Mouse (Mus musculus) heart, embryonic 10.5 days (tissue): ENCODE data around the gene Sv2b. TPM values are rescaled to one million over a fixed set of nuclear protein-coding genes. Genes with fewer than 3 reads are reported as not detected.
"Not testable (repeated sequence)": the region's sequence is repeated elsewhere in the genome, so short reads cannot be mapped to it uniquely, and the experiment has no call there.

Experiments
- DNase-seq: peaks from one replicate; pipeline ENCODE4 v3.0.0-alpha.2; 2017; ENCODE audit warnings: low spot score
- H3K27ac ChIP-seq: fragments of 300-500 bp; sonication (generic); 2 replicates; pipeline ENCODE4 v1.5.1; 2016; ENCODE audit warnings: mild to moderate bottlenecking
- H3K27me3 ChIP-seq: fragments of 300-500 bp; sonication (generic); 2 replicates; pipeline ENCODE4 v1.6.1; 2016; ENCODE audit warnings: mild to moderate bottlenecking; ENCODE audit not compliant: poor library complexity, insufficient read depth, severe bottlenecking
- H3K36me3 ChIP-seq: fragments of 300-500 bp; sonication (generic); 2 replicates; pipeline ENCODE4 v1.6.1; 2016; ENCODE audit warnings: mild to moderate bottlenecking, moderate library complexity
- H3K4me1 ChIP-seq: fragments of 300-500 bp; sonication (generic); 2 replicates; pipeline ENCODE4 v1.6.1; 2016; ENCODE audit warnings: mild to moderate bottlenecking
- H3K4me3 ChIP-seq: fragments of 300-500 bp; sonication (generic); 2 replicates; pipeline ENCODE4 v1.5.1; 2016; ENCODE audit warnings: mild to moderate bottlenecking, moderate library complexity
- H3K9me3 ChIP-seq: fragments of 300-500 bp; sonication (generic); 2 replicates; pipeline ENCODE4 v1.6.1; 2016; ENCODE audit warnings: mild to moderate bottlenecking, moderate library complexity
- WGBS: fragments of 180-500 bp; shearing (Covaris S2); methylation state at CpG from one replicate; pipeline ENCODE4 v1.1.7; 2016; 5-methylcytosine and 5-hydroxymethylcytosine counted together
- polyA plus RNA-seq: library from polyadenylated mRNA; unstranded; fragments of >200 nt; fragmentation: Nextera tagmentation; extraction: Ambion mirVana; gene quantifications from 2 replicates; pipeline ENCODE4 v1.2.1, GENCODE M21; 2016

The Sv2b gene
- polyA plus RNA-seq, 1 experiment from 2014 or later: 0.41 TPM

DNA sequence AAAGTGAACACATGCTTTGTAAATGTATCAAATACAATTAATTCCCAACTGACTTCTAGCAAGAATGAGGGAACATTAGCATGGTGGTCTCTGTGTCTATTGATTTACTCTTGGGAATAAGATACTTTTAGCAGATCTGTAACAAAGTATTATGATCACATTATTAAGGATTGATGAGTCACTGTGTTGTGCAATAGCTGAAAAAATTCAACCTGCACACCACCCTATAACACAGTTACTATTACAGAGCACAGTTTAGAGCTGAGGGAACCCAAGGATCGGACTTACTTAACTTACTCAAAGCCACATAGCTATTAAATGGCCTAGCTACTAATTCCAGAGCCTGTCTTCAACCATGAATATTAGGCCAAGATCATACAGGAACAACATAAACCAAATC, 72.7 kb downstream of the Sv2b start:
- Histone ChIP-seq H3K27me3 (no peaks in the 10 kb centered on the region), H3K9me3 (no peaks in the 10 kb centered on the region), H3K36me3 (no peaks in the 10 kb centered on the region), H3K27ac (no peak overlapping the region), H3K4me3 (no peak overlapping the region), H3K4me1 (no peaks in the 10 kb centered on the region)
- no peak for DNase-seq
- WGBS: 84% methylated on average over 1 of the region's 1 CpGs

DNA sequence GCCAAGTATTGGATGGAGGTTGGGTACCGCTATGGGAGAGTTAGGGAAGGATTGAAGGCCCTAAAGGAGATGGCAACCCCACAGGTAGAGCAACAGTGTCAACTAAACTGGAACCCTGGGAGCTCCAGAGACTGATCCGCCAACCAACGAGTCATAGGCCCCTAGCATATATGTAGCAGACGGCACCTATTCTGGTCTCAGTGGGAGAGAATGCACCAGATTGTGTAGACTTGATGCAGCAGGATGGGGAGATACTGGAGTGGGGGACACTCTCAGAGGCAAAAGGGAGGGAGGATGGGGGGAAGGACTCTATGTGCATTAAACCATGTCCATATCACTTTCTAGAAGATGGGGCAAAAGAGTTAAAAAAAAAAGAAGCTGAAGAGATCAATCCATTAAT, 84.9 kb downstream of the Sv2b start:
- no peaks in the 10 kb centered on the region for H3K27me3 ChIP-seq
- H3K9me3 ChIP-seq: 0 out of 2 replicates have a peak, but pooled peaks cover 4% of the 10 kb centered on the region
- H3K4me1 ChIP-seq: no peaks in the 10 kb centered on the region
- no peak overlapping the region for H3K4me3 ChIP-seq
- no peak for DNase-seq
- no peak overlapping the region for H3K27ac ChIP-seq
- H3K36me3 ChIP-seq: no peaks in the 10 kb centered on the region
- WGBS: 86% methylated on average over 4 of the region's 4 CpGs

DNA sequence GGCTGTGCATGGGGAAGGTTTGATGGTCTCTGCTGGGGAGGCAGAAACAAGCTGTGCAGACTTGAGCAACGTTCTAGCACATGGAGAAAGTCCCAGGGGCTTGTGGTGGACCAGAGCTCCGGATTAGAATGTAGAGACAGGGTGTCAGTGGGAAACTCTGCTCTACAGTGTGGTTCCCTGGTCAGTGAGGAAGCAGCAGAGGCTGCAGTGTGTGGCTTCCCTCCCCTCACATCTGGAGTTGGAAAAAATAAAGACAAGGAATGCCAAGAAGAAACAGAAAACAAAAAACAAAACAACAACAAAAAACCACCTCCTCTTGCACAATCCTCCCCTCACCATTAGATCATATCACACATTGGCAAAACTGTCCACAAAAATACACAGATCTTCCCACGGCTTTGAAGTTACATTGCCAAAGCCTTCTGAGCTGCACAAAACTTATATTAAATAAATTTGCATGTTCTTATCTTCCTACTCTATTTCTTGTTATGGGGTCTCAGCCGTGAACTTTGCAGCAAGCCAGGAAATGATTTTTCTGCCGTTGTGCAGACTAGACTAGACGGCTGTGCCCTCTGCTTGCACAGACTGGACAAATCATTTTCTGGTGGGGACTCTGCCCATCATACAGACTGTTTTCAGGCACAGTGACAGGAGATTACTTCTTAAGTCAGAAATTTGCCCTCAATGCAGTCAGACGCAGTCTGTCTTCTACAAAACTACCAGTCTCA, 86.2 kb downstream of the Sv2b start:
- Histone ChIP-seq H3K36me3 (no peaks in the 10 kb centered on the region), H3K27me3 (no peaks in the 10 kb centered on the region), H3K4me1 (no peaks in the 10 kb centered on the region), H3K9me3 (0 out of 2 replicates have a peak, but pooled peaks cover 4% of the 10 kb centered on the region), H3K4me3 (no peak overlapping the region), H3K27ac (no peak overlapping the region)
- WGBS: 72% methylated on average over 7 of the region's 7 CpGs
- no peak for DNase-seq

DNA sequence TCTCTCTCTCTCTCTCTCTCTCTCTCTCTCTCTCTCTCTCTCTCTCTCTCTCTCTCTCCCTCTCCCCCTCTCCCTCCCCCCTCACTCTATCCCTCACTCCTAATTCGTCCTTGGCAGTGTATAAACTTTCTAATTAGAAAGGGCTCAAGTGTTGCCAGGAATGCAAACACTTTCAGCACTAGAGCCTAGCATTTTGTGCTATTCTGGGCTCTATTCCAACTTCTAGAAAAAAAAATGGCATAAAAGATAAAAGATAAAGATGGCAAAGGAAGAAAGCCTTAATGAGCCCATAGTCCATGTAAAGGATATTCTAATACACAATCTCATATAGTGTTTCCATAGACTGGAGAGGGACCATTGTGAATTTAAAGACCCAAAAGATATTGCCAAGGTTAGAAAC, 88.3 kb downstream of the Sv2b start:
- no peaks in the 10 kb centered on the region for H3K27me3 ChIP-seq
- H3K36me3 ChIP-seq: no peaks in the 10 kb centered on the region
- 0 out of 2 replicates have a peak, but pooled peaks cover 4% of the 10 kb centered on the region for H3K9me3 ChIP-seq
- no peak overlapping the region for H3K27ac ChIP-seq
- H3K4me3 ChIP-seq: no peak overlapping the region
- WGBS: 35% methylated on average over 1 of the region's 1 CpGs
- DNase-seq: no peak
- no peaks in the 10 kb centered on the region for H3K4me1 ChIP-seq

DNA sequence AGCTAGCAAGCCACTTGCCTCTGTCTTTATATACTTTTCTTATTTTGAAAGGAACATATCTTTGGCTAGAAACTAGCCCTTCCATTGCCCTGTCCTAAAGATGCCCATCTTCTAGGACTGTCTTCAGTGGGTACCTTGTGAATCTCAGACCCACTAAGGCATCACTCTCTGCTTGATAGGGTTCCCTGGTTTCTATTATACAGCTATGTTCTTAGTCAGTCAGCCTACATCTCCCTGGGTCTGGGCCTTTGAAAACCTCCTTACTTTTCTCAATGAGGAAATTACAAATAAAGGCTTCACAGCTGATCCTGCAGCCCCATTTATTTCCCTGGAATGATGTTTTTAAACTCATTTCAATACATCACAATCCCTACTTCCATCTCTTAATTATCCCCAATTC, 88.8 kb downstream of the Sv2b start:
- no peaks in the 10 kb centered on the region for H3K4me1 ChIP-seq
- DNase-seq: no peak
- no peaks in the 10 kb centered on the region for H3K27me3 ChIP-seq
- H3K9me3 ChIP-seq: 0 out of 2 replicates have a peak, but pooled peaks cover 4% of the 10 kb centered on the region
- H3K4me3 ChIP-seq: no peak overlapping the region
- no peaks in the 10 kb centered on the region for H3K36me3 ChIP-seq
- H3K27ac ChIP-seq: no peak overlapping the region

DNA sequence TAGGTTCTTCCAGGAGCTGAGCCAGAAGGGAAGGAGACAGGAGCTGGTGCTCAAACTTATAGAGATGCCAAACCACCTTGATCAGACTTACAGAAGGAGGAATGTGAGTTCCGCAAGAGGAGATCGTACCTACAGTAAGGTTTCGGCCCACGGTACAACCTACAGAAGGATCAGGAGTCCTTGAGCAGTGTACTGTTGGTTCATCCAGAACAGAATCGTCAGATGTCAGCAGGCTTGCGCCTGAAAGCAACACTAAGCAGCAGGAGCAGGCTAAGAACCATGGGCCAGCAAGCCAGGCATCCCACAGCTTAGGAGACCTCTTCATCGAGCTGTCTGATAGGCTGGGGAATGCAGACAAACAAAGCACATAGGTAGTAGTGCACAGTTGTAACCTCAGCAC, 92.9 kb downstream of the Sv2b start:
- 0 out of 2 replicates have a peak, but pooled peaks cover 4% of the 10 kb centered on the region for H3K9me3 ChIP-seq
- H3K27ac ChIP-seq: no peak overlapping the region
- WGBS: 80% methylated on average over 7 of the region's 7 CpGs
- H3K4me1 ChIP-seq: no peaks in the 10 kb centered on the region
- no peaks in the 10 kb centered on the region for H3K36me3 ChIP-seq
- no peaks in the 10 kb centered on the region for H3K27me3 ChIP-seq
- no peak overlapping the region for H3K4me3 ChIP-seq
- DNase-seq: no peak

DNA sequence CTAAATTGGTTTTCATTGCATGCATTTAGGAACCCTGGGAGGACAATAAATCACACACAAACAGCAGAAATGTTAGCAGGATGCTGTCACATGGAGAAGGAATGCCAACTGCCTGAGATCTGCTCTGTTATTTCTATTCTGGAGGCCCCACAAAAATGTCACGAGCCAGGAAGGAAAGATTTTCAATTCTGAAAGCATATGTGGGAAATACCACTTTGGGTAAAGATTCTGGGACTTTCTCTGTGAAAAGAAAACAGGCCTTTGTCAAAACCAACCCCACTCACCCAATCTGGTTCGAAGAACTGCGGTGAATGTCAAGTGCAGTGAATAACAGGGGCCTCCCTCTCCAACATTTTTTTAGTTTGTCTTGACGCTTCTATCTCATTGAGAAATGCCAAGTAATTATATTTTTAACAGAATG, 99.8 kb downstream of the Sv2b start:
- DNase-seq: no peak
- H3K9me3 ChIP-seq: no peaks in the 10 kb centered on the region
- no peaks in the 10 kb centered on the region for H3K4me1 ChIP-seq
- no peak overlapping the region for H3K27ac ChIP-seq
- no peak overlapping the region for H3K4me3 ChIP-seq
- H3K36me3 ChIP-seq: no peaks in the 10 kb centered on the region
- WGBS: 70% methylated on average over 4 of the region's 4 CpGs
- no peaks in the 10 kb centered on the region for H3K27me3 ChIP-seq

DNA sequence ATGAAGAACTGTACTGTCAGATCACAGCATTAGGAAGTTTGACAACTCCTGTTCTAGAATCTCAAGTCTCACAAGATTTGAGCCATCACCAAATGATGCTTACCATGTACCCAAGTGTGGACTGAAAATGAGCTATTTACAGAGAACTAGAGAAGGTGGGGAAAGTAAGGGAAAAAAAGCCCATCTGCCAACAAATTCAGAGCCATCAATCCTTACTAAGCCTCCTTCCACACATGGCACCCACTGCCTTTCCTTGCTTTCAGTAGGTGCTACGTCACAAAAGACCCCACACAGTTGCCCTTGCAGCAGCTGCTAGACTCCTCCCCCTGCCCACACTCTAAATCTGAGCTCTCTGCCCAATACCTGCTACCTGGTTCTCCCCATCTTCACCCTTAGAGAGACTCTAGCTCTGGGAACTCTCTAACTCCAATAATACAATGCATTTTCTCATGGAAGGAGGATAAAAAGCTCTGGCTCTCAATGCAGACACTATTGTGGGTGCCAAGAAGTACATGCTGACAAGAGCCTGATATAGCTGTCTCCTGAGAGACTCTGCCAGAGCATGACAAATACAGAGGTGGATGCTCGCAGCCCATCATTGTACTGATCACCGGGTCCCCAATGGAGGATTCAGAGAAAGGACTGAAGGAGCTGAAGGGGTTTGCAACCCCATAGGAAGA, 101.0 kb downstream of the Sv2b start:
- no peak overlapping the region for H3K27ac ChIP-seq
- no peak for DNase-seq
- no peaks in the 10 kb centered on the region for H3K27me3 ChIP-seq
- no peaks in the 10 kb centered on the region for H3K36me3 ChIP-seq
- WGBS: 74% methylated on average over 3 of the region's 3 CpGs
- no peaks in the 10 kb centered on the region for H3K4me1 ChIP-seq
- no peak overlapping the region for H3K4me3 ChIP-seq
- H3K9me3 ChIP-seq: no peaks in the 10 kb centered on the region

DNA sequence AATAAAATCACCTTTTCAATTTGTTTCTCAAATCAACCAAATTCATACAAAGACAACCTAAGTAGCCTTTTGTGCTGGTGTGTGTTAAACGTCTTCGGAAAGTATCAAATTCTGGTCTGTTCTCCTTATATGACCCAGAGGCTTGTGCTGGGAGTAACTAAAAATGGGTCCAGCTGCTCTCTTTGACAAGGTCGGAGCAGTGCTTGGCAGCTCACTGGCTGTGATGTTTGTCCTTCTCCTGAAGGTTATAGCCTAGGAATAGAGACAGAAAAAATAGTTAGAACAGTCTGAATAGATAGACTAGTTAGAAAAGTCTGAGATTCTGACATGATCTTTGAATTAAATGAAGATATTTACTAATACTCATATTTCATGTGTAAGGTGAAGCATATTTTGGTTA, 102.4 kb downstream of the Sv2b start:
- Histone ChIP-seq H3K27me3 (no peaks in the 10 kb centered on the region), H3K36me3 (no peaks in the 10 kb centered on the region), H3K4me3 (no peak overlapping the region), H3K4me1 (no peaks in the 10 kb centered on the region), H3K27ac (no peak overlapping the region), H3K9me3 (no peaks in the 10 kb centered on the region)
- 88% methylated on average over 3 of the region's 3 CpGs for WGBS
- no peak for DNase-seq

DNA sequence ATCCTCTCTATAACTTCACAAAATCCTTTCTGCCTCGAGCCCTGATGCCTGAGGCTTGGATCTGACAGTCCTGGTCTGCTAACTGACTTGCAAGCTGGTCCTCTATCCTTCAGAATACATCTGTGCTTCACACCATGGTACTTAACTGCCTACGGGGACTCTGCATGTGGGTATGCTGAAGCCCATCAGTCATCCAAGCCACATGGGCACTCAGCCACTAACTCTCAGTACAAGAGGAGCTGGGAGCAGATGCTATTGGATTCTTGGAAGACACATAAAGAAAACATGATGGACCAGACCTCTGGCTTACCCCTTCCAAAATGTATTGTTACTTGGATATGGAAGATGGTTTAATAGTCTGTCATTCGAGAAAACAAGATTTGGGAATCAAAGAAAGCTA, 103.7 kb downstream of the Sv2b start:
- 70% methylated on average over 3 of the region's 3 CpGs for WGBS
- no peak for DNase-seq
- H3K36me3 ChIP-seq: no peaks in the 10 kb centered on the region
- H3K9me3 ChIP-seq: no peaks in the 10 kb centered on the region
- no peak overlapping the region for H3K4me3 ChIP-seq
- H3K27ac ChIP-seq: no peak overlapping the region
- H3K4me1 ChIP-seq: no peaks in the 10 kb centered on the region
- H3K27me3 ChIP-seq: no peaks in the 10 kb centered on the region

DNA sequence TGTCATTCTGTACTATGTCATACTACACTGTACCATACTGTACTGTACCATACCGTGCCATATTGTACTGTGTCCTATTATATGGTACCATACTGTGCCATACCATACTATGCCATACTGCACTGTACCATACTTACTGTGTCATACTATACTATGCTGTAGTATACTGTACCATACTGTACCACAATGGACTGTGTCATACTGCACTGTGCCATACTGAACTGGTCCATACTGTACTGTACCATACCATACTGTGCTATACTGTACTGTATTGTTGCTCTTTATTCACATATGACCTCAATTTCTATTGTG, 114.2 kb downstream of the Sv2b start:
- H3K4me3 ChIP-seq, H3K27ac ChIP-seq, H3K27me3 ChIP-seq, H3K4me1 ChIP-seq, DNase-seq, H3K9me3 ChIP-seq, H3K36me3 ChIP-seq: not testable (repeated sequence)
- 93% methylated on average over 1 of the region's 1 CpGs for WGBS

DNA sequence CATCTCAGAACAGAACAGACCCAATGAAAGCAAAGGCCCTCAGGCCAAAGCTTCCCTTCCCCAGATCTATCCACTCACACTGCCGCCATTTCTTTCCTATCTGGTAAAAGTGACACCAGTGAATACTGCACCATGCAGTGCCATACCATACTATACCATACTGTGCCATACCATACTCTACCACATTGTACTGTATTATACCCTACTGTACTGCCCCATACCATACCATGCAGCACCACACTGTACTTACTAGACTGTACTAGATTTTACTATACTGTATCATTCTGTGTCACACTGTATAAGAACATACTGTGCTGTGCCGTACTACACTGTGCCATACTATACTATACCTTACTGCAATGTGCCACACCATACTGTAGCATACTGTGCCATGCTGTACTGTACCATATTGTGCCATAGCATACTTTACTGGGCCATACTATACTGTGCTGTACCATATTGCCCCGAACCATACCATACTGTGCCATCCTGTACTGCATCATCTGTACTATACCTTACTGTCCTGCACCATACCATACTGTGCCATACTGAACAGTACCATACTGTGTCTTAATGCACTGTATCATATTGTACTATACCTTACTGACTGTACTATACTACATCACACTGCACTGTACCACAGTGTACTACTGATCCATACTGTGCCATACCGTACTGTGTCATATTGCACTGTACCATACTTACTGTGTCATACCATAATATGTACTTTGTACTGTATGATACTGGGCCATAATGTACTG, 114.7 kb downstream of the Sv2b start:
- no peak for DNase-seq
- Histone ChIP-seq H3K4me3 (no peak overlapping the region), H3K27me3 (no peaks in the 10 kb centered on the region), H3K36me3 (no peaks in the 10 kb centered on the region), H3K27ac (no peak overlapping the region), H3K4me1 (no peaks in the 10 kb centered on the region), H3K9me3 (no peaks in the 10 kb centered on the region)
- 90% methylated on average over 4 of the region's 4 CpGs for WGBS

DNA sequence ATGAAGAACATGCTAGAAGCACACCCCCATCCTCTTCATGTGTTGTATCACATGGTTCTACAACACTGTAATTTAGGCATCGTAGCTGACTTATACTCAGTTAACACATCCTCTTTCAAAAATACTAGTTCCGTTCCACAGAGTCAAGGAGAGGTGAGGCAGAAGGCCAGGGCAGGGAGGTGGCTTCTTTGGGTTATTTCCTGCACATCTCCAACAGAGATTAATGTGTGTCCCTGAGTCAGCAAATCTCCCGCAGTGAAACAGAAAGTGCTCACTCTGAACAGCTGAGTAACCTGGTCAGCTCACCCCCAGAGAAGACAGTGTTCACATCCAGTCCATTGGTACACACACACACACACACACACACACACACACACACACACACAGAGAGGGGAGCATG, 118.9 kb downstream of the Sv2b start:
- no peak for DNase-seq
- Histone ChIP-seq H3K36me3 (no peaks in the 10 kb centered on the region), H3K27ac (no peak overlapping the region), H3K27me3 (no peaks in the 10 kb centered on the region), H3K4me1 (no peaks in the 10 kb centered on the region), H3K9me3 (no peaks in the 10 kb centered on the region), H3K4me3 (no peak overlapping the region)
- 88% methylated on average over 3 of the region's 3 CpGs for WGBS
